Mouse (Mus musculus): ENCODE results near the gene Ybx1.

Ybx1 gene

DNA sequence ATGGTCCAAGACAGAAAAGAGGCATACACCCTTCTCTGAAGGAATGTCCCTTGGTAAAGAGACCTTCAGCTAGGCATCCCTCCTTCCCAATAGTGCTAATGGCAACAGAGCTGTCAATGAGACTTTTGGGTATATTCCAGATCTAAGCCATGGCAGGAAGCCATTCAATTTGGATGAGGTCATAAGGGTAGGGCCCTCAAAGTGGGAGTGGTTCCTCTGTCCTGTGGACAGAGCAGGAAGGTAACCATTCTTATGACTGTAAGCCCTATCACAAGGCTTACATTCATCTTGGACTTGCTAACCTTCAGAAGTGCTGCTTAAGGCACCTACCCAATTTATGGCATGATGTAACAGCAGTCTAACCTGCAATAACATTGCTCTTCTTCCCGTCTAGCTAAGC, 19.8 kb downstream of the Ybx1 start:
- DNase-seq (ENCODE audit: low spot score in 2 of 2): no peak

DNA sequence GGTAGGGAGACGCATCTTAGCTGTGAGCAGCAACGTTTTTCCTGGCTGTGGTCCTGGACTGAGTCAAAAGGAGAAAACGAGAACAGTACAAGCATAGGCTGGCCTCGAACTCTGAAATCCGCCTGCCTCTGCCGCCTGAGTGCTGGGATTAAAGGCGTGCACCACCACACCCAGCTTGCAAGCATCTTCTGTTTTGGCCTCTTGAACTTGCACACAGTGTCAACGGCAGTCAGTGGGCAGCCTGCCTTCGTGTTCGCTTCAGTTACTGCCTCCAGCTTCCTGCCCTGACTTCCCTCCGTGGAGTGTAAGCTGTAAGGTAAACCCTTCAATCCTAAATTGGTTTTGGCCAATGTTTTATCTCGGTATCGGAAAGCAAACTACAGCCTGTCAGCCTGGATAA, 27.8 kb downstream of the Ybx1 start:
- DNase-seq (ENCODE audit: low spot score in 2 of 2): no peak

DNA sequence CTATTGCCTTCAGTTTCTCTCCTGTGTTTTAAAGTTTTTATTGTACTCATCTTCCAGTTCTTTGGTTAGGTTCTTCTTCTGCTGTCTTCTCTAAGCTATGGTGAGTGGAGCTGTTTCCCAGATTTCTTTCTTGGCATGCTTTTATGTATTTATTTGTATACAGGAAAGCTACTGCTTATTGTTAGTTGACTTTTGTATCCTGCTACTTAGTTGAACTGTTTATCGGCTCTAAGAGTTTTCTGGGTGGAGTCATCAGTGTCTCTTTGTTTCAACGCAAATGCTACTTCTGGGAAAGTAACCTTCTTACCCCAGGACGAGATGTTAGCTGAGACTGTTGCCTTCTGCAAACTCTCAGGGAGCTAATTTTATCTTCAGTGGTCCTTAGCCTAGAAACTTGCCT, 30.9 kb downstream of the Ybx1 start:
- no peak for DNase-seq (ENCODE audit: low spot score in 2 of 2)

DNA sequence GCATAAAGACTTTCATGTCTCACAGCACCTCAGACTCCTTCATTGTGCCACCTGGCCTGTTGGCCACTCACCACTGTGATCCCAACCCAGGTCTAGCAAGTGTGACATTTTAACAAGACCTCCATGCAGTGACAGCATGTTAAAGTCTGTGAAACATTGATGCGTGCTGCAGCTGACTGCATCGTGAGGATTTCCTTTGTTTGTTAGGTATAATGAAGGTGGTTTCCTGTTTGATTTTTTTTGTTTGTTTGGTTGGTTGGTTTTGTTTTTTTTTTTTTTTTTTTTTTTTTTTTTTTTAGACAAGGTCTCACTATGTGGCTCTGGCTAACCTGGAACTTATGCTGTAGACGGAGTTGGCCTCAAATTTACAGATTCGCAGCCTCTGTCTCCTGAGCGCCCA, 31.9 kb downstream of the Ybx1 start:
- no peak for DNase-seq (ENCODE audit: low spot score in 2 of 2)

DNA sequence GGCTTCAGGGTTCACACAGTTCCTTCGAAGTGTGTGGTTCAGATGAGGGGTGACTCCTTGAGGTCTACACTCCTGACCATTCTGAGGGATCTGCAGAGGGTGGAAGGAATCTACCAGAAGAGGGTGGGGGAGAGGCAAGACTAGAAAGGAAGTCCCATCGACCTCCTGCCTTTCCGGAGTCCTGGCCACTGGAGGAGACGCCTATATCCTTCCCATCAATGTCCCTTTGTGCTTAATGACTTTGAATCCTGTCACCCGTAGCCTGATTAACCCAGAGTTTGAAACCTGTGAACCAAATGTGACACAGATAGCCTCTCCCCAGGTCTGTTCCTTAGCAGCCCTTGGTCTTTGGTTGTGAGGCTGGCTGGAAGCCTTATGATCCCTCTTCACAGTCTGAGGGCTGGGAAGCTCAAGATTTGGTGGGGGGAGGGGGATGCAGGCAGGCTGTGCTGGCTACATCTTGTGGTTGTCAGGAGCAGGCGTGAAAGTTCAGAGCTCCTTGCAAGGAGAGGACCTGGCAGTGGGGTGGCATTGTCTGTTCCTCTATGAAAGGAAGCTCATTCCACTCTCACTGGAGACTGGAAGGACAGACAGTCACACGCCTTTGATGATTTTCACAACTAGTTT, 33.2 kb downstream of the Ybx1 start:
- DNase-seq (ENCODE audit: low spot score in 2 of 2): no peak

DNA sequence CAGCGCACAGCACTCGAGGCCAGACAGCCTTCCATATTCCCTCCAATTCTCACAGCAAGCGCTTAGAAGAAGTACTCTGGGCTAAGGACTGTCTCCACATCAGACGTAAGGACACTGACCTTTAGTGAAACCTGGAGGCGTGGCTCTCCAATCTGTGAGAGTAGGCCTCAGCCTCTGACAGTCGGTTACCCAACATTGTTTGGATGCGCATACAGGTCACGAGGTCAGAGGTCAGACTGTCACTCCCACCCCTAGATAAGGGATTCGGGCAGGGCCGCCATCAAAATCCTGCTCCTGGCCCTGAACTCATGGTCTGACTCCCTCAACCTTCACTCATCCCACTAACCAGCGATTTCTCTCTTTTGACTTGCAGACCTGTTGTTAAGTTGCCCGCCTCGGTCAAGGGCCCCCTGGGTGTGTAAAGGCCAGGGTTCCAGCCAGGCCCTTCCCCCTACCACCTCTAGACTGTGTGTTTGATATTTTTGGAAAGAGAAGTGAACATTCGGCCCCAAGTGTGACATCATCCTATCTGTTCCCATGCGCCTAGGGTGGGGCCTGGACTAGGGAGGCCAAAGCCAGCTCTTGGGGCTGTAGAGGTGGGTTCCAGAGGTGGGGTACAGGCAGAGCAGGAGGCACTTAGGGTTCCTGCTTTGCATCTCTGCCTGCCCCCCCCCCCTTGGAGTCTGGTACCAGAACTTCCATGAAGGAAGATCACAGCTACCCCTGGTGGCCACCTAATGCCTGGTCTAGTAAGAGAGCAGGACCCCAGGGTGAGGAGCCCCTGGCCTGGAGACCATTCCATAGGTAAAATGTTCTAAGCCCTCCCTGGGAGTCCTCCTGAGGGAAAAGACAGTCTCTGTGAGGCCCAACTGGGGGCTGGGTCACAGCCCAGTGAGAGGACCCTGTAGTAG, 34.8 kb downstream of the Ybx1 start:
- DNase-seq (ENCODE audit: low spot score in 2 of 2): no peak

DNA sequence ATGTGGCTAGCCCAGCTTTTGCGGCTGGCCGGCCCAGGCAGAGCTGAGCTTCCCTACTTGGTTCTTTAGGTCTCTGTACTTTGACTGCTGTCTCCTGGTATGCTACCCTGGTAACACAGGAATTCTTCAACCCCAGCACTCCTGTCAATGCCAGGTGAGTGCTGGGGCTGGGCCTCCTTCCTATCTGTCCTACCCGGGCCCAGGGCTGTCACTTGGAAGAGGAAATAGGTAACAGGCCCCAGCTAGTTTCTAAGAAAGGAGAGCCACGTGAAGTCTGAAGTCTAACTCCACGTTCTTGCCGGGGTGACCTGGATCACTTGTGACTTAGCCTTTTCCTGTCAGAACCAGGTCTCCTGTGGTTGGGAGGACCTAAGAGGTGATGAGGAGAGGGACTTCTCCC, 37.3 kb downstream of the Ybx1 start:
- DNase-seq (ENCODE audit: low spot score in 2 of 2): no peak

DNA sequence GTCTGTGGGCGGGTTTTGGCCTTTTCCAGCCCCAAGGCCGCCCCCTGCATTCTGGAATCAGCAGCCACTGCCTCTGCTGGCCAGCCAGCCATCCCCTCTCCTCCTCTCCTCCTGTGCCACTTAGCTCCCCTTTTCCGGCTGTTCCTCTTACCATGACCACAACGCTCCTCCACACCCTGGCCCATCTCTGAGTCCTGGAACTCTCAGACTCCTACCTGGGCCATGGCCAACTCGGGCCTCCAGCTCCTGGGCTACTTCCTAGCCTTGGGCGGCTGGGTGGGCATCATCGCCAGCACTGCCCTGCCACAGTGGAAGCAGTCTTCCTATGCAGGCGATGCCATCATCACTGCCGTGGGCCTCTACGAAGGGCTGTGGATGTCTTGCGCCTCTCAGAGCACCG, 39.1 kb downstream of the Ybx1 start, which contains the start of gene Cldn19:
Gene Cldn19 (plus strand): TSS at position 64 of the 400 bp plus-strand sequence.
- no peak for DNase-seq (ENCODE audit: low spot score in 2 of 2)

DNA sequence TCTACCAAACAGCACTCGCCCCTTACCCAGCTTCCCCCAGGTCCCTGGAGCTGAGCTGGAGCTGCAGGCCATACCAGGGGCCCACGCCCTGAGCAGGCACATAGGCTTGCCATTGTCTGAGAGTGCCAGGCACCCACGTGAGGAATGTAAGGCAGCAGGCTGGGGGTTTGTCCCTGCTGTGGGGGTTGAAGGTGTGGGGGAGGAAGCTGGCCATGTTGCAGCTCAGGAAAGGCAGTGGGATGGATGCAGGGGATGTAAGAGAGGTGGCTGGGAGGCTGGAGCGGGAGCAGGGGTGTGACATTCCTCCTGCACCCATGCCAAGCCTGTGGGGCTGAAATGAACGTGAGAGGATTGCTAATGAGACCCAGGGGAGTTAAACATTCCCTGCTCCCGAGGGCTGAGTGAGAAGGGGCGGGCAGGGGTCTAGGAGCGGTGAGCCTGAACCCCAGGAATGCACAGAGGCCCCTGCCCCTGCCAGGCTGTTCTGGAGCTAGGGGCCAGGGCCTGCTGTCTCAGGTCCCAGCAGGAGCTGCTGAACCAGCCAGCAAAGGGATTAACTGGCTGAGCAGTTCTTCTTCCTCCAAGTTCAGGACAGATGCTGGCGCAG, 40.3 kb downstream of the Ybx1 start:
- DNase-seq (ENCODE audit: low spot score in 2 of 2): peak in 1 of 2 experiments; percentile 54

DNA sequence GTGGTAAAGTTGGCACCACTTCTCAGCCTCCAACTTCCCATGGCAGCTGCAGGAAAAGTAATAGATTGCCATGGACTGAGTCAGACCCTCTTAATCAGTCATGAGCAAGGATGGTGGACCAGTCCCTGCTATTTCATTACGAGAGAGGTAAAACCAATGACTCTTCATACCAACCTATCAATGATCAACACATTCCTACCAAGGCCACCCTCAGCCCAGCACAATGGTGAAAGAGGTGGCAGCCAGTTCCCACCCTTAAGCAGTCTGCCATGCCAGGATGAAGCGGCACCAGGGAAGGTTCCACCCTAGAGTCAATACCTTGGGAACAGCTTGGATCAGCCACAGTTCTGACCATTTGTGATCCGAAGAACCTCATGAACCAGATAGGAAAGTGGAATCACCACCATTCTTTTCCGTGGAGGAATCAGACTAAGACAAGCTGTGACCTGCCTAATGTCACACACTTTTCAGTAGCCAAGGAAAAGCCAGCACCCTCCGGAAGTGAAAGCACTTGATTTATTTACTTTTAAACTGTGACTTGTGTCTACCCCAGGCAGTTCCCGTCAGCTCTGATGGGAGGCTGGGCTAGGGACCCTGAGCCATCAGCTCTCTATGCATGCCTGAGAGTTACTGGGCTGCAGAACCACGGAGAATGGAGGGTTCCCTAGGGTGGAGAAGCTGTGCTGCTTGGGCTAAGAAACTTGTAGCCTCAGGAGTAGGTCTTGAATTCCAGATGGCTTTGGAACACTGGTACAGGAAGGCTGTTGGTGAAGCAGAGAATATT, 42.2 kb downstream of the Ybx1 start:
- no peak for DNase-seq (ENCODE audit: low spot score in 2 of 2)

DNA sequence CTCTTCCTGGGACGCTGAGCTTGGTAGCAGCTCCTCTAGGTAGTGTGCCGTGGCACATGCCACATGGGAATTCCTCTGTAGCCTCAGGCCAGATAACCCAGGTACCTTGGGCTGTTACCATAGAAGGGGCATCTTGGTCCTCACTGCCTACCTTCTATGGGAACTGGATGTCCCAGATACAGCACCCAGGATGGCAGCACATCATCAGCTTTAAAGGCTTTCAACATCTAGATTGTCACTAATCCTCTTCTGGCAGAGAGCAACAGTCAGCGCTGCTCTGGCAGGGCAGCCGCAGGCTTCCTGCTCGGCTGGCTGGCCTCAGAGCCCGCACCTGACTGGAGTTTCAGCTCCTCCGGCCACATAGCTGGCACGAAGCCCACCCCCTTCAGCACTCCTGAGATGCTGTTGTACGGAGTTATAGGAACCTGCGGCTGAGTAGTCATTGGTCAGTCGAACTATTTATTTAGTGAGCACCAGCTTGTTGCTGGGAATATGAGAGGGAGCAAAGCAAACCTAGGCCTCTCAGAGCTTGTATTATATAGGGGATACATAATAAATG, 45.9 kb downstream of the Ybx1 start:
- no peak for DNase-seq (ENCODE audit: low spot score in 2 of 2)

DNA sequence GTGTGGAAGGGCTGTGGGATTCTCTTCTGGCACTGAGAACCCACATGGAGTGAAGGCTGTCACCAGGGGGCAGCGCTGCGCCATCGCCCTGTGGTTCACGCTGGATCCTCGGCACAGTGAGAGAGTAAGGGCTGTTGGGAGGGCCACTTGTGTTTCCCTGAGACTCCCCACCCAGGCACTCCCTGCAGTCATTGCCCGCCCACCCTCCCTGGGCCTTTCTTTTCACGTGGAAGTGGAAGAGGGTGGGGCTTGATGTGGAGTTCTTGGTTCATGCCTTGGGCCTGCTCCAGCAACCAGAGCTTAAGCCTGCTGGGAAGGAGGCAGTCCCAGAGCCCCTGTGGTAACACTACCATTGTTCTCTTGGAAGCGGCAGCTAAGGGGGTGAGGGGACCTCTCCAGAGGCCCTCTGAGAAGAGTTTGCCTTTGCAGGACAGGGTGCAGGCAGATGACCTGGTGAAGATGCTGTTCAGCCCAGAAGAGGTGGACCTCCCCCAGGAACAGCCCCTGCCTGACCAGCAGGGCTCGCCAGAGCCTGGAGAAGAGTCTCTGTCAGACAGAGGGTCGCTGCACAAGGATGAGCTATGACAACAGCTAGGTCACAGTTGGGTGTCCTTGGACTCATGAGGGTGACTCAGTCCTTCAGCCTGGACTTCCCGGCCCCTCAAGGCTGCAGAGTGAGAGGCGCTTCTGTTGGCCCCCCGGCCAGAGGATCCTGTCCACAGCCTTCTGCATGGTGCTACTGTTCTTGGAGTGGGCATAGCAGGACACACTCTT, 46.8 kb downstream of the Ybx1 start:
- DNase-seq (ENCODE audit: low spot score in 2 of 2): peak; percentile 46 to 58

DNA sequence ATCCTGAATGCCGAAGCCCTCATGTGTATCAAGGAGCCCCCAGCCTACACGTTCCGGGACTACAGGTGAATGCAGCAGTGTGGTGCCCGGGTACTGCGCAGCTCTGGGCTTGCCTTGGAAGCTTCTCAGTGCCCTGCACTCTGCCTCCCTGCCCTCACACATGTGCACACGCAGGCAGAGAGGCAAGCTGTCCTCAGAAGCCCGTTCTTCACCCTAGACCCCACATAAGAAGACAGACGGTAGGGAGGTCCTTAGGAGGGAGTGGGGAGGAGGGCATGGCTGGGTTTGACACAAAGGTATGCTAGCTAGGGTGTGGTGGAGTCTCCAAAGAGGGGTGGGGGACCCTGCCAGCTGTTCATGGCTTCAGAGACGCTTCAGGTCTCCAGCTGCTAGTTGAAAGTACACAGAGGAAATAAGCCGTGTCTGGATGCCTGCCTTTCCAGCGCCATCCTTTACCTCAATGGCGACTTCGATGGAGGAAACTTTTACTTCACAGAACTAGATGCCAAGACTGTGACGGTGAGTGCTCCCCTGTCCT, 47.6 kb downstream of the Ybx1 start:
- no peak for DNase-seq (ENCODE audit: low spot score in 2 of 2)

DNA sequence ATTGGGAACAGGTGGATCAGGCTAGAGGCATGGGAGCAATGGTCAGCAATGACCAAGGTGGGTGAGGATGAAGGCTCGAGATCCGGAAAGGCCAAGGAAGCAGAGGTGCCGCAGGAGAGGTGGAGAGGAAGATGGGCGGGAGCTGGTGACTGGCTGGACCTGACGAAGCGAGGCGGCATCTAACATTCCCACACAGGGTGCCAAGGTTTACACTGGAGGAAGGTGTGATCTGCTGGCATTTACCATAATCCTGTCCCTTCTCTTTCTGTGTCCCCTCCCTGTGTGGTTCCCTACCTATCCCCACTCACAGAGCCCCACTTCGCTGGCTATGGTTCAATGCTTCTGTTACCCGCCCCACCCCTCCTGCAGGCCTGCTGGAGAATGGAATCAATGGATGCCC, 48.4 kb downstream of the Ybx1 start:
- DNase-seq (ENCODE audit: low spot score in 2 of 2): no peak

DNA sequence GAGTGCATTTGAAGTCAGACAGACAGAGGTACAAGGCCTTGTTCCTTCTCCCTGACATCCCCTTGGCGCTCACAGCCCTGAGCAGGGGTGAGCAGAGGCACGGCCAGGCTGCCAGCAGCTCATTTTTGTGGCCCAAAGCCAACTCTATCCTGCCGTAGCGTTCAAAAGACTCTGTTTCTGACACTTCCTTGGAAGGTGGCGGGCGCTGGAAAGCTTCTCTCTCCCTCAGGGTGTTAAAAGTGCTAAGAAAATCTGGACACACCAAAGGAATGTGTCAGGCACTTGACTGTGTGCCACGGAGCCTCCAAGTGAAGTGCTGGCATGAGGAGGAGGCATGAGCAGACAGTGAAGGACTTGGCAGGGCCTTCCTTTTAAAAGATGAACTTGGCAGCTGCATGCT, 48.8 kb downstream of the Ybx1 start:
- peak; percentile 59 to 76 for DNase-seq (ENCODE audit: low spot score in 2 of 2)

DNA sequence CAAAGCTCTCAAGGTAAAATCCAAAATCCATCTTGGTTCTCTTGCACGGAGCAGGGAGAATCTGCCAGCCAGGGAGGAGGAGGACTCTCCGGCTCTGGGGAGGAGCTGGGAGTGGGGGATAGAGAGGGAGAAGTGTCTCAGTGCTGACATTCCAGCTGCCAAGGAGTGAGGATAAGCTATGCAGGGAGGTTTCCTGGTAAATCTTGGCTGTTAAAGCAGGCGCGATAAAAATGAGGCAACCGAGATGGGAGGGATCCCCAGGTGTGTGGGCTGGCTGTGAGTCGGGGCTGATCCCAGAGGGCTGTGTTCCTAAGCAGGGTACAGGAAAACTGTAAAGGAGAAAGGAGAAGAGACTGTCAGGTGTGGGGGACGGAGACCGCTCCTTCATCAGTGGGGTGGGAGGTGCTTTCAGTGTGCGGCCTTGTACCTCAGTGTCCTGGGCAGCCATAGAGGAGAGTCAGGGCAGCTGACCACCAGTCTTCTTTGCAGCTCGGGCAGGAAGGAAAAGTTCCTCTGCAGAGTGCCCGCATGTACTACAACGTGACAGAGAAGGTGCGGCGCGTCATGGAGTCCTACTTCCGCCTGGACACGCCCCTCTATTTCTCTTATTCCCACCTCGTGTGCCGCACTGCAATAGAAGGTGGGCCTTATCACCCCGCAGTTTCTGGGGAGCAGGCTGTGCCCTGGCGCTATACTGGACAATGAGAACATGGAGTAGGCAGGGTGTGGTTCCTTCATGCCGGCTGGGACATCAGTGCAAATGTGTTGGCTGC, 49.8 kb downstream of the Ybx1 start:
- DNase-seq (ENCODE audit: low spot score in 2 of 2): peak; percentile 73 to 84

DNA sequence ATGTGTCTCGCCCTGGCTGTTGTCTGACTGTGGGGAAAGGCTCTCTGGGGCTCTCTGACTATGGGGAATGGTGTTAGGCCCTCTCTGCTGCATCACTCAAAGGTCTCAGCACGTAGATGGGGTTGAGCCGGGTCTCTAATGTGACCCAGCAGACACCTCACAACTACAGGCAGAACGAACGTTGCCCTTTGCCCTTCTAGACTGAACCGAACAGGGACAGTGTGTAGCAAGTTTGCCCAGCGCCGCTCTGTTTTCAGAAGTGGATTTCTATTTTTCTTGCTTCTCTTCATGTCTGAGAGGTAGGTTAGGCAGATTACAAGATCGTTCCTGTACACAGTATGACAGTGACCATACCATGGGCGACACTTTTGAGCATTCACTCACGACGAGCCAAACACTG, 51.8 kb downstream of the Ybx1 start:
- no peak for DNase-seq (ENCODE audit: low spot score in 2 of 2)

DNA sequence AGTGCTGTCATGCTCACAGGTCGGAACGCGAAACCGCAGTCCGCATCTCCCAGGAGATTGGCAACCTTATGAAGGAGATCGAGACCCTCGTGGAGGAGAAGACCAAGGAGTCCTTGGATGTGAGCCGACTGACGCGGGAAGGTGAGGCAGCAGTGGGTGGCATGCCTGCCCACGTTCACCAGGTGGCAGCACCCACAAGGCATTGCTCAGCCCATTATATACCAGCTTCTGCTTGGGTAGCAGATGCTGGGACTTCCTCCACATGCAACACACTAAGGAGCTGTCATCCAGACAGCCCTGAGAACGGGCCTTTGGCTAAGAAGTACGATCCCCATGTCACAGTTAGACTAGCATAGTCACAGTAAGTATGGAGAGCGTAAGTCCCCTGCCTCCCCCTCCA, 52.7 kb downstream of the Ybx1 start:
- DNase-seq (ENCODE audit: low spot score in 2 of 2): peak; percentile 51 to 61

DNA sequence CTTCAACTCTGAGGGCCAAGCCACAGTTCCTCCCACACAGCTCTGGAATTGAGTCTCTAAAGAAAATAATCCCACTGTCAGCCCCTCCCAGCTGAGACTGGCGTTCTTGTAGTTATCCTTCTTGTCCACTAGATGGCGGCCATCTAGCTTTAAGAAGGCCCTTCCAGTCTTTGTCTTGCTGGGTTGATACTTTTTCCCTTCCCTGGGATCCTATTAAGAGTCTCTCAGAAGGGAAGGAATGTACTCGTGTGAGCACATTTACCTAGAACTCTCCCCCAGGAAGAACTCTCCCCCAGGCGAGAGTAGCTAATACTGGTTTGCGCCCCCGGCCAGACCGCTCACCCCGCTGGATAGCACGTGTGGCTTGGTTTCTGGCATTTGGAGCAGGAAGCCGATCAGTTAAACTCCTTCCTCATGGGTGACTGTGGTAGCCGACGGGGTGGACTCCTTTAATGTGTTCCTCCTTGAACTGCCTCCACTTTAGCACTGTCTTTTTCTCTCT, 55.2 kb downstream of the Ybx1 start:
- peak in 1 of 2 experiments; percentile 26 for DNase-seq (ENCODE audit: low spot score in 2 of 2)

DNA sequence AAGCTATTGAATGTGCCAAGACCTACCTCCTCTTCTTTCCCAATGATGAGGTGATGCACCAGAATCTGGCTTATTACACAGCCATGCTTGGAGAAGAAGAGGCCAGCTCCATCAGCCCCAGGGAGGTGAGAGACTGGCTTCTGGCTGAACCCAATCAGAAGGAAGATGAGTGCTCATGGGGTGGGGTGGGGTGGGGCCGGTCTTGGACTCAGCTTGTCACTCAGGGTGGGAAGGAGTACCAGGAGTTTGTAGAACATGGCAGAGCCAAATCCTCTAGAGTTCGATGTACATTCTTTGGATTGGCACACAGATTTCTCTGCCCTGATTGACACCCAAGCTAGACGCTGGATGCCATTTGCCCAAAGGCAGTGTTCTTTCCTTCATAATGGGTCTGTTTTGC, 55.7 kb downstream of the Ybx1 start:
- no peak for DNase-seq (ENCODE audit: low spot score in 2 of 2)
